Mouse (Mus musculus): ENCODE results near the gene Dock2. TPM values are rescaled to one million over a fixed set of nuclear protein-coding genes. Genes with fewer than 3 reads are reported as not detected.

The Dock2 gene
- polyA plus RNA-seq, 1 experiment = not detected

DNA sequence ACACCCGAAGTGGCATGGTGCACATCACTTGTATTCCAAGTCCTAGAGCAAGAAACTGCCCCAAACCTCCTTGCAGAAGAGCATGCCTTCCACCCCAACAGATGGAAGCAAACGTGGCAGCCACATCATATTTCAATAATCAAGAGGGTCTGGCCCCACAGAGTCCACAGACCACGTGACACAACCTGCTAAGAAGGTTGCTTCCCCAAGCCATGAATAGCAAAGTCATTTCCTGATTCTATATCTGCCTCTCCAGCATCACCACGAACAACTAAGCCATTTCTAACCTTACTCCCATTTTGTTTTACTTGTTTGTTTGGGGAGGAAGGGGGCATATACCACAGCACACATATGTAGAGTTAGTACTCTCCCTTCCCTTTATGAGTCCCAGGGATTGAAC, 399.5 kb downstream of the Dock2 start:
- Histone ChIP-seq H3K4me1 (ENCODE audit: control insufficient read depth, insufficient read depth, low read length) (no peaks in the 10 kb centered on the region), H3K9ac (ENCODE audit: low read depth, poor library complexity, severe bottlenecking) (no peak overlapping the region), H3K27me3 (ENCODE audit: control insufficient read depth, insufficient read depth, low read length, poor library complexity, severe bottlenecking) (no peaks in the 10 kb centered on the region), H3K27ac (ENCODE audit: insufficient read depth, low read length) (no peak overlapping the region), H3K36me3 (ENCODE audit: control insufficient read depth, insufficient read depth, low read length, poor library complexity, severe bottlenecking) (no peaks in the 10 kb centered on the region), H3K9me3 (replicated peaks; ENCODE audit: control insufficient read depth, insufficient read depth, low read length, poor library complexity, severe bottlenecking) (no peaks in the 10 kb centered on the region), H3K4me3 (ENCODE audit: low read depth, low read length) (no peak overlapping the region)
- TF ChIP-seq EP300 (IDR thresholded peaks at IDR 0.05; ENCODE audit: insufficient read depth, low read depth, low read length) = no peak
- TF ChIP-seq POLR2A (IDR thresholded peaks at IDR 0.05; ENCODE audit: insufficient read depth, low read length) = no peak
- no peak for TF ChIP-seq CTCF (IDR thresholded peaks at IDR 0.05; ENCODE audit: low read depth, low read length)

DNA sequence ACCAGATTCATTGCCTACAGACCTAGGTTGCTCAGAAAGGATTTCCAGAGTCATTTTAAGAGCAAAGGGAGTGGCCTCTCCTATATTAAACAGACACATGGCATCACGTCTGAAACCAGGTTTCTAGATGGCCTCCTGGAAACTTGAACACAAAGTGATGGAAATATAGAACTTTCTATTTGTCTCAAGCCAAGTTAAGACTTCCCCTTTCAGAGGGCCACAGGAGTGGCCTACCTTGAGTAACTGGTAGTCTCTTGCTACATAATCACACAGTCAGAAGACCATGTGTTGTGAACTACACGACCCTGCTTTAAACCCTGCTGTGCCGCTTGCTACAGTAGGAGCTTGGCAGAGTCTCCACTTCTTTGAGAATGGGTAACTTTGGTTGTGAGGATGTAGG, 400.2 kb downstream of the Dock2 start:
- no peaks in the 10 kb centered on the region for H3K27me3 ChIP-seq (ENCODE audit: control insufficient read depth, insufficient read depth, low read length, poor library complexity, severe bottlenecking)
- no peaks in the 10 kb centered on the region for H3K9me3 ChIP-seq (replicated peaks; ENCODE audit: control insufficient read depth, insufficient read depth, low read length, poor library complexity, severe bottlenecking)
- no peak overlapping the region for H3K27ac ChIP-seq (ENCODE audit: insufficient read depth, low read length)
- no peak overlapping the region for H3K4me3 ChIP-seq (ENCODE audit: low read depth, low read length)
- TF ChIP-seq CTCF (IDR thresholded peaks at IDR 0.05; ENCODE audit: low read depth, low read length) = no peak
- no peak for TF ChIP-seq POLR2A (IDR thresholded peaks at IDR 0.05; ENCODE audit: insufficient read depth, low read length)
- TF ChIP-seq EP300 (IDR thresholded peaks at IDR 0.05; ENCODE audit: insufficient read depth, low read depth, low read length) = no peak
- H3K4me1 ChIP-seq (ENCODE audit: control insufficient read depth, insufficient read depth, low read length) = no peaks in the 10 kb centered on the region
- H3K9ac ChIP-seq (ENCODE audit: low read depth, poor library complexity, severe bottlenecking) = no peak overlapping the region
- no peaks in the 10 kb centered on the region for H3K36me3 ChIP-seq (ENCODE audit: control insufficient read depth, insufficient read depth, low read length, poor library complexity, severe bottlenecking)

DNA sequence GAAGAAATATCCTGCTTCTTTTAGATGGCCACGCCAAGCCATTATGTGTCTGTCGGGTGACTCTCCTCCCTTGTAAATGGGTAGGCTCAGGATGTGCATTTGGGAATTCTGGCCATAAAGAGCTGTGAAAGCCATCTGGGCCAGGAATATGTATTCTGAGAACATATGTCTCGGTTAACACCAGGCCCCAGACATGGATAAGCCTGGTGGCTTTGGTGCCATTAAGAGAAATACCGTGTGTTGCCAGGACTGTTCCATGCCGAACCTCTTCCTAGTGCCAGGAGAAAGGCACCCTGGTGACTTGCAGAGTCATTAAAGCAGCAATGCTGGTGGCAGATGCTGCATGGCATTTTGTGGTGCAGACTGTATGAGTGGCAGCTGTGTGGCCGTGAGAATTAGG, 406.0 kb downstream of the Dock2 start:
- Histone ChIP-seq H3K27me3 (ENCODE audit: control insufficient read depth, insufficient read depth, low read length, poor library complexity, severe bottlenecking) (no peaks in the 10 kb centered on the region), H3K9me3 (replicated peaks; ENCODE audit: control insufficient read depth, insufficient read depth, low read length, poor library complexity, severe bottlenecking) (no peaks in the 10 kb centered on the region), H3K27ac (ENCODE audit: insufficient read depth, low read length) (no peak overlapping the region), H3K4me1 (ENCODE audit: control insufficient read depth, insufficient read depth, low read length) (no peaks in the 10 kb centered on the region), H3K36me3 (ENCODE audit: control insufficient read depth, insufficient read depth, low read length, poor library complexity, severe bottlenecking) (no peaks in the 10 kb centered on the region), H3K4me3 (ENCODE audit: low read depth, low read length) (no peak overlapping the region), H3K9ac (ENCODE audit: low read depth, poor library complexity, severe bottlenecking) (no peak overlapping the region)
- no peak for TF ChIP-seq POLR2A (IDR thresholded peaks at IDR 0.05; ENCODE audit: insufficient read depth, low read length)
- TF ChIP-seq CTCF (IDR thresholded peaks at IDR 0.05; ENCODE audit: low read depth, low read length) = no peak

DNA sequence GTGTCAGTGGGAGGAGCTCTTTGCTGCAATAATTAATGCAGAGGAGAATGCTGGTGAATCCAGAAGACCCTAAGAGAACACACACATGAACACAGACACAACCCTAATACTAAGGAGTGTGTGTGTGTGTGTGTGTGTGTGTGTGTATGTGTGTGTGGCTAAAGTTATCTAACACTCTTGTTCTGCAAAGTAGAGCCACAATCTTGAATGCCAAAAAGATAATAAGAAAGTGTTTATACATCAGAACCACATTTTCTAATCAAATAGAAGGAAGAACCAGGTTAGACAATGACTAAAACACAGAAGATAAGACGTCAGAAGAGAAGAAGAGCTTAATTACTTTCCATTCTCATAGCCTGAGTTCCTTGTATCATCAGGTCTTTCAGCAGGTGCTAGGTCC, 408.1 kb downstream of the Dock2 start:
- H3K9me3 ChIP-seq (replicated peaks; ENCODE audit: control insufficient read depth, insufficient read depth, low read length, poor library complexity, severe bottlenecking) = no peaks in the 10 kb centered on the region

GRCm38 (mm10) chr11:34372224-34372623, 411.5 kb downstream of the Dock2 start:
- Histone ChIP-seq H3K36me3 (ENCODE audit: control insufficient read depth, insufficient read depth, low read length, poor library complexity, severe bottlenecking) (no peaks in the 10 kb centered on the region), H3K4me1 (ENCODE audit: control insufficient read depth, insufficient read depth, low read length) (no peaks in the 10 kb centered on the region), H3K4me3 (ENCODE audit: low read depth, low read length) (no peak overlapping the region), H3K27me3 (ENCODE audit: control insufficient read depth, insufficient read depth, low read length, poor library complexity, severe bottlenecking) (no peaks in the 10 kb centered on the region), H3K9ac (ENCODE audit: low read depth, poor library complexity, severe bottlenecking) (no peak overlapping the region), H3K9me3 (replicated peaks; ENCODE audit: control insufficient read depth, insufficient read depth, low read length, poor library complexity, severe bottlenecking) (no peaks in the 10 kb centered on the region), H3K27ac (ENCODE audit: insufficient read depth, low read length) (no peak overlapping the region)
- TF ChIP-seq CTCF (IDR thresholded peaks at IDR 0.05; ENCODE audit: low read depth, low read length) (no peak), POLR2A (IDR thresholded peaks at IDR 0.05; ENCODE audit: insufficient read depth, low read length) (no peak)

More for the DNA sequence above, 408.1 kb downstream of the Dock2 start:
- Histone ChIP-seq H3K27ac (ENCODE audit: insufficient read depth, low read length) (no peak overlapping the region), H3K4me1 (ENCODE audit: control insufficient read depth, insufficient read depth, low read length) (no peaks in the 10 kb centered on the region), H3K36me3 (ENCODE audit: control insufficient read depth, insufficient read depth, low read length, poor library complexity, severe bottlenecking) (no peaks in the 10 kb centered on the region), H3K9ac (ENCODE audit: low read depth, poor library complexity, severe bottlenecking) (no peak overlapping the region), H3K4me3 (ENCODE audit: low read depth, low read length) (no peak overlapping the region), H3K27me3 (ENCODE audit: control insufficient read depth, insufficient read depth, low read length, poor library complexity, severe bottlenecking) (no peaks in the 10 kb centered on the region)
- TF ChIP-seq CTCF (IDR thresholded peaks at IDR 0.05; ENCODE audit: low read depth, low read length) (no peak), POLR2A (IDR thresholded peaks at IDR 0.05; ENCODE audit: insufficient read depth, low read length) (no peak), EP300 (IDR thresholded peaks at IDR 0.05; ENCODE audit: insufficient read depth, low read depth, low read length) (no peak)

GRCm38 (mm10) chr11:34356109-34356508, 427.6 kb downstream of the Dock2 start:
- H3K9me3 ChIP-seq (replicated peaks; ENCODE audit: control insufficient read depth, insufficient read depth, low read length, poor library complexity, severe bottlenecking) = no peaks in the 10 kb centered on the region
- H3K36me3 ChIP-seq (ENCODE audit: control insufficient read depth, insufficient read depth, low read length, poor library complexity, severe bottlenecking) = no peaks in the 10 kb centered on the region
- no peaks in the 10 kb centered on the region for H3K4me1 ChIP-seq (ENCODE audit: control insufficient read depth, insufficient read depth, low read length)
- H3K9ac ChIP-seq (ENCODE audit: low read depth, poor library complexity, severe bottlenecking) = no peak overlapping the region
- no peak for TF ChIP-seq EP300 (IDR thresholded peaks at IDR 0.05; ENCODE audit: insufficient read depth, low read depth, low read length)
- no peak for TF ChIP-seq POLR2A (IDR thresholded peaks at IDR 0.05; ENCODE audit: insufficient read depth, low read length)
- TF ChIP-seq CTCF (IDR thresholded peaks at IDR 0.05; ENCODE audit: low read depth, low read length) = no peak
- no peaks in the 10 kb centered on the region for H3K27me3 ChIP-seq (ENCODE audit: control insufficient read depth, insufficient read depth, low read length, poor library complexity, severe bottlenecking)
- no peak overlapping the region for H3K27ac ChIP-seq (ENCODE audit: insufficient read depth, low read length)
- H3K4me3 ChIP-seq (ENCODE audit: low read depth, low read length) = no peak overlapping the region
